Mouse (Mus musculus) megakaryocyte, embryonic 14.5 days (primary cell): ENCODE data around the gene Rhbdd1.

ENCODE experiments used
- FLI1 ChIP-seq: IDR thresholded peaks from 2 replicates; pipeline ENCODE4 v1.6.1; 2012; ENCODE audit warnings: low read length, inconsistent platforms, mixed read lengths
- GATA1 ChIP-seq: IDR thresholded peaks from 3 replicates; pipeline ENCODE4 v1.6.1; 2012; ENCODE audit warnings: mixed read lengths, low read length, inconsistent platforms, borderline replicate concordance

GRCm38 (mm10) chr1:82298586-82298985 is 17.7 kb upstream of the Rhbdd1 start:
- TF ChIP-seq FLI1 (no peak), GATA1 (no peak)
